Mouse (Mus musculus): Measurements from ENCODE around the gene Bcl2l13. TPM values are rescaled to one million over a fixed set of nuclear protein-coding genes. Genes with fewer than 3 reads are reported as not detected.

Bcl2l13 gene
- total and polyA plus RNA-seq, 3 experiments, result 24.6 to 46.6 (median 25.5) TPM

GRCm38 (mm10) chr6:120819294-120819693 is 16.7 kb upstream of the Bcl2l13 start:
- TF ChIP-seq TBP (conservative IDR thresholded peaks at IDR 0.05; ENCODE audit: low read depth, low read length) (no peak), CHD2 (IDR thresholded peaks at IDR 0.05; ENCODE audit: low read length) (no peak), MYC (IDR thresholded peaks at IDR 0.05; ENCODE audit: low read depth, low read length) (no peak), NRF1 (IDR thresholded peaks at IDR 0.05; ENCODE audit: low read depth, low read length) (no peak), MAX (IDR thresholded peaks at IDR 0.05; ENCODE audit: low read length) (no peak), ZKSCAN1 (IDR thresholded peaks at IDR 0.05; ENCODE audit: borderline replicate concordance, low read depth, low read length) (no peak), ZMIZ1 (IDR thresholded peaks at IDR 0.05; ENCODE audit: low read depth, low read length) (no peak), UBTF (IDR thresholded peaks at IDR 0.05; ENCODE audit: low read depth, low read length) (no peak), IRF4 (IDR thresholded peaks at IDR 0.05; ENCODE audit: low read depth, low read length) (peak; percentile 90), EP300 (IDR thresholded peaks at IDR 0.05; ENCODE audit: low read length) (peak; percentile 67), E2F4 (IDR thresholded peaks at IDR 0.05; ENCODE audit: insufficient replicate concordance, low read depth, low read length) (no peak), MXI1 (IDR thresholded peaks at IDR 0.05; ENCODE audit: low read depth, low read length) (no peak), ZNF384 (IDR thresholded peaks at IDR 0.05; ENCODE audit: low read depth, low read length) (no peak), JUND (conservative IDR thresholded peaks at IDR 0.05; ENCODE audit: low read depth, low read length) (peak; percentile 77), PAX5 (IDR thresholded peaks at IDR 0.05; ENCODE audit: low read length) (no peak), USF1 (IDR thresholded peaks at IDR 0.05; ENCODE audit: low read depth, low read length) (no peak), JUN (IDR thresholded peaks at IDR 0.05; ENCODE audit: insufficient read depth, low read depth, low read length) (peak; percentile 60), SMC3 (IDR thresholded peaks at IDR 0.05; ENCODE audit: low read depth, low read length) (no peak), MEF2A (IDR thresholded peaks at IDR 0.05; ENCODE audit: borderline replicate concordance, low read depth, low read length) (no peak), RAD21 (IDR thresholded peaks at IDR 0.05; ENCODE audit: low read depth, low read length) (no peak), SIN3A (IDR thresholded peaks at IDR 0.05; ENCODE audit: low read length) (0 out of 2 replicates have a peak, but pooled peaks have one; percentile 42), HCFC1 (IDR thresholded peaks at IDR 0.05; ENCODE audit: low read depth, low read length) (no peak), POLR2A (IDR thresholded peaks at IDR 0.05; ENCODE audit: low read depth, low read length) (no peak), NELFE (IDR thresholded peaks at IDR 0.05; ENCODE audit: low read depth, low read length) (no peak), GABPA (IDR thresholded peaks at IDR 0.05; ENCODE audit: insufficient replicate concordance, low read depth, low read length) (no peak)
- Histone ChIP-seq H3K9me3 (replicated peaks; ENCODE audit: low read length) (peaks cover 17% of the 10 kb centered on the region), H3K4me2 (ENCODE audit: insufficient read depth, low read depth, poor library complexity, severe bottlenecking) (no peak overlapping the region), H3K4me1 (ENCODE audit: control insufficient read depth in 1 of 2, insufficient read depth in 2 of 2) (peaks cover 6 to 23% of the 10 kb centered on the region in 2 experiments; a peak in 3 of 4 replicates), H3K79me2 (replicated peaks; ENCODE audit: control insufficient read depth, extremely low read depth, insufficient read depth, poor library complexity, severe bottlenecking) (peaks cover 38% of the 10 kb centered on the region), H3K27me3 (replicated peaks) (no peaks in the 10 kb centered on the region), H3K9ac (ENCODE audit: insufficient read depth, low read depth) (no peak overlapping the region), H3K36me3 (replicated peaks in 1 of 2; ENCODE audit: control insufficient read depth in 1 of 2, insufficient read depth in 1 of 2, low read length in 1 of 2) (peaks cover 18 to 28% of the 10 kb centered on the region in 2 experiments), H3K27ac (ENCODE audit: insufficient read depth, low read depth) (no peak overlapping the region), H3K4me3 (replicated peaks in 1 of 3; ENCODE audit: low read depth in 2 of 3, low read length in 2 of 3, poor library complexity in 1 of 3) (no peak overlapping the region)
- dilution Hi-C loops (cut with MboI; ENCODE audit: extremely low pct_ligation_motif_present, extremely low pct_unique_long_range_greater_than_20kb, low sequenced_read_pairs), result no loop called here
- DNase-seq (ENCODE audit: extremely low read depth), result no peak
- in situ Hi-C loops (cut with MboI; ENCODE audit: low pct_ligation_motif_present, low pct_unique_long_range_greater_than_20kb, low sequenced_read_pairs), result no loop called here
